Mouse (Mus musculus) lung, adult 10 weeks (tissue): ENCODE data around the gene Slc35a5. TPM values are rescaled to one million over a fixed set of nuclear protein-coding genes. Genes with fewer than 3 reads are reported as not detected.

Source experiments
- polyA plus RNA-seq: library from polyadenylated mRNA; stranded (reverse); fragments of 350-450 nt; fragmentation: Illumina TruSeq; extraction: RNeasy Lipid Tissue Mini Kit (QIAGEN cat#74804); gene quantifications from one replicate; pipeline ENCODE4 v1.2.3, GENCODE M21; 2014; ENCODE audit warnings: low read depth, low replicate concordance; ENCODE audit not compliant: insufficient read depth

Gene Slc35a5
- 9.0 TPM for polyA plus RNA-seq

GRCm38 (mm10) chr16:45158522-45159388, at the start of gene Slc35a5, which contains the start of gene Atg3:
Gene Slc35a5, minus strand, starts transcription at chr16:45158706.
Gene Atg3, plus strand, starts transcription at chr16:45158785.

DNA sequence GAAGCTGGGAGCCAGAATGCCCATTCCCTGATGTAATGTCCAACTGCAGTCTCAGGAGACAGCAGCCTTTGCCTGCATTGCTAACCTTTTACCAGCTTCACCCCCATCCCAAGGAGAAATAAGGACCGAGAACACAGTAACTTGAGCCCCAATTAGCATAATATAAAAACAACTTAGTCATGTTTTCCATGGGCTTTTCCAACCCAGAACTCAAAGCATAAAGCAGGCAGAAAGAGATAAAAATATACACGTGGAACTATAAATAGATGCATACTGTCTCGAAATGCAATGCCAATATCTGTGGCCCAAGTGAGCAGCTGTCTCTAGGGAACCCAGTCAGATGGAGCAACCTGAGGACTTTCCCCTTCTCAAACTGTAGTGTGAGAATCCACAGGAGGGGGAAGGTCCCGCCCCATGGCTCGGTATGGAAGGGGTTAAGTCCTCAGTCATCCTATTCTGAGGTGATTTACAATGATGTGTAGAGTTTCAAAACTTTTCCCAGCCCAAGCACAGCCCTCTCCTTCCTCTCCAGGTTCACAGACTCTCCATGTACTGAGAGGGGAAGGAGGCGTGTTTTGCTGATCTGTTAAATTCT, 65.3 kb downstream of the Slc35a5 start, which contains the start of gene Ccdc80:
Gene Ccdc80, plus strand, starts transcription at position 266 of the 595 bp plus-strand sequence.

Other genes starting within 250 kb of the Slc35a5 start
- 0.14 TPM for gene Cd200r3, start 215.0 kb downstream of the Slc35a5 start, polyA plus RNA-seq
- 14.5 TPM for gene Ccdc80, start 65.3 kb downstream of the Slc35a5 start, polyA plus RNA-seq
- 42.2 TPM for gene Atg3, start 79 bp upstream of the Slc35a5 start, polyA plus RNA-seq
- gene Btla, start 65.6 kb upstream of the Slc35a5 start, polyA plus RNA-seq = 7.0 TPM